Mouse (Mus musculus) cerebellum, adult 18-20 months (tissue): ENCODE data around the gene Zfp618.

ENCODE experiments used
- DNase-seq, 2 experiments: peaks; one replicate each; pipeline ENCODE4 v3.0.0; 2021

Gene Zfp618

DNA sequence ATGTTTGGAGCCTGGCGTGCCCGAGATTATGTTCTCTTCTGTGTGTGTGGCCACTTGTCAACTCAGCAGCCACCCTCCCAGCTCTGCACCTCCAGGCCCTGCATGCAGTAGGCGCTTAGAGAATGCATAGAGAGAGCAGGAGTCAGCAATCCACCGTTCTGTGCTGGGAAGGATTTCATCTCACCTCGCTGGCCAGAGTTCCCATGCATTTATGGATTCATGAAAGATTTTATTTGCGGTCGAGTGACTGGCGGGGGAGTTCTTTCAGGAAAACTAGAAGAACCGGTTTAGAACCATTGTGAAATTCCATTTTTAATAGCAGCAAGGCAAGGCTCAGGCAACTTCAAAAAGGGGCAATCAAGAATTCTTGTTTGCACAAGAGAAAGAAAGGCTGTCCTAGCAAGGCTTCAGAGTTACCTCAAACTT is 67.2 kb downstream of the Zfp618 start:
- DNase-seq: no peak

- DNase-seq: no peak
Observed at GRCm38 (mm10) chr4:63033724-63034123, 68.4 kb downstream of the Zfp618 start.

DNA sequence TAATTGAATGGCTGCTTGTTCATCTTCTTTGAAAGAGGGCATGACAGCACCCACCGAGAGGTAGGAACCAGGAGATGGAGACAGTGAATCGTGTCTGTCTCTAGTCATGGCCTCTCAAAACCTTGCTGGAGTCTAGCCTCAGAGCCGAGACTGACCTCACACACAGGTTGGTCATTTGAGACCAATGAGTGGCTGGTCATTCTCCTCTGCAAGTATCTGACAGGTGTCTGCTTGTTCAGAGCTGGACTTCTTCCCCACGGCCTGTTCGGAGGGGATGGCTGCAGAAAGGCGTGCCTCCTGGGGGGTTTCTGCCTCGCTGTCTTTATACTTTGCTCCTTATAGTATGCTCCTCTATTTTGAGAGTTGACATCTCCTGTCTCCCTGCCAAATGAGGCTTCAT is 70.6 kb downstream of the Zfp618 start:
- no peak for DNase-seq

DNA sequence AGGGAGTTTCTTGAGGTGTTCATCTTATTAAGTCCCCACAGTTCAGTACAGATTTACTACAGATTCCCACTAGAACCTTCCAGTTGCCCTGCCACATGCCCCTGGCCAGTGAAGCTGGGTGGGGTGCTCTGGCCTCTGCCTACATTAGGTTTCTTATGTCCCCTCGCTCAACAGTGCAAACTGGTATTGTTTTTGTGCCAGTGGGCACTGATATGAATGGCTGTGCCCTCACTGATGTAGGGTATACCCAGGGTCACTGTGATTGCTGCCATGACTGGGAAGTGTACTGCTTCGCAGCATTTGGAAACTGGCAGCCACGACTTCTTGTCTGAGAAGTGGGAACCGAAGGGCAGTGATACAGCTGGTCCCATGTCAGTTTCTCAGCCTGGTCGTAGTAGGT is 71.4 kb downstream of the Zfp618 start:
- no peak for DNase-seq

GRCm38 (mm10) chr4:63037555-63037954 is 72.2 kb downstream of the Zfp618 start:
- no peak for DNase-seq

DNA sequence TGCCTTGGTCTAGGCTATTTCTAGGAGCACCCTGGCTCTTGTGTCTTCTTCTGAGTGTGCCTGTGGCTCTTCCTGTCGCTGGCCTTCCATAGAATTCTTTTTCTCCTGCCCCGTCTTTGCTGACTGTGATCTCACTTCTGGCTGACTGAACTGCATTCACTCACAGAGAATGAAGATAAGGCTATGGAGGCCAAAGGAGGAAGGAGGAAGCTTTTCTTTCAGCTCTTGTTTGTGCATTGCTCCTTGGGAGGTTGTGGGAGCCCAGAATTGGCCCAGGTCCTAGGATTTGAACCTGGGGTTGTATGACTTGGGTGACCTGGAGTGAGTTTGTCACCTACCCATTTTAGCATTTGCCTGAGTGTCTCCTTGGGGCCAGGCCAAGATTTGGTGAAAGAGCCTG is 72.9 kb downstream of the Zfp618 start:
- no peak for DNase-seq

GRCm38 (mm10) chr4:63038937-63039336 is 73.6 kb downstream of the Zfp618 start:
- DNase-seq: no peak

- DNase-seq: no peak
Observed at GRCm38 (mm10) chr4:63048606-63049005, 83.2 kb downstream of the Zfp618 start.

DNA sequence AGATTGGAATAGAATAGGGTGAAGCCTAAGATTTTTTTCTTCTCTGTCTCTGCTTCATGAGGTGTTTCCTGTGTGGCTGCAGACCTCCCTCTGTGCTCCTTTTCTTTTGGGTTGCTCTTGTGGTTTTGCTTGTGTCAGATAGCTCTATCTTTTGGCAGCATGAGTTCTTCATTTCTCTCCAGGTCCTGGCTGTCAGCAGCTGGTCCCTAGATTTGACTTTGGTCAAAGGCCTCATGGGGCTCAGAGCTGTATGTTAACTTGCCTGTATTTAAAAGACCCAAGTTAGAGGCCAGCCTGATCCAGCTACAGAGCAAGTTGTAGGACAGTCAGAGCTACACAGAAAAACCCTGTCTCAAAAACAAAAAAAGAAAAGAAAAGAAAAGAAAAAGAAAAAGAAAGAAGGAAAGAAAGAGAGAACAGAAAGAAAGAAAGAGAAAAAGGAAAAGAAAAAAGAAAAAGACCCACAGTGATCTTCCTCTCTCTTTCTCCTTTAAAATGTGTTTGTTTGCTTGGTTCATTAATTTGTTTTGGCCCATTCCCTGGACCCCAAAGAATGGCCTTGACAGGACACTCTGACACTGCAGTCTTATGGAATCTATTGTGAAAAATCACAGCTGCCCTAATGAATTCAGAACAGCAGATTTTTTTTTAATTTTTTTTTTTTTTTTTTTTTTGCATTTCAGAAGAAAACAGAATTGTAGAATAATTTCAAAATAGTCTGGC is 84.4 kb downstream of the Zfp618 start:
- DNase-seq: no peak

- DNase-seq: no peak
Observed at GRCm38 (mm10) chr4:63050319-63050676, 84.9 kb downstream of the Zfp618 start.

GRCm38 (mm10) chr4:63050949-63051348 is 85.6 kb downstream of the Zfp618 start:
- no peak for DNase-seq

GRCm38 (mm10) chr4:63051940-63052661 is 86.7 kb downstream of the Zfp618 start:
- DNase-seq: no peak

DNA sequence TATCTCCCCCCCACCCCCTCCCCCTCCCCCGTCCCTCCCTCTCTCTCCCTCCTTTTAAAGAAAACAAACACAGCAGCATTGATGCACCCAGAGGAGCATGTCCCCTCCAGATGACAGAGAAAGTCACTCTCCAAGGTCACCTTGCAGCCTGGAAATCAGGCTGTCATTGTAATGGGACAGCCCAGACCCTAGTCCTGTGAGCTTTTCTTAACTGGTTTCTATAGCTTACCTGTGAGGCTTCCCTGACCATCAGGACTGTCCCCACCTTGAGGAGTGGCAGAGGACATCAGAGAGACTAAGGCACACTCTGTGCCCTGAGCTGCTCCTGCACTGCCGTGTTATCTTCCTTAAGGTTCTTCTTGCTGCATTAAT is 87.3 kb downstream of the Zfp618 start:
- DNase-seq: no peak

- no peak for DNase-seq
Observed at GRCm38 (mm10) chr4:63055216-63055745, 89.9 kb downstream of the Zfp618 start.

- no peak for DNase-seq
Observed at GRCm38 (mm10) chr4:63056641-63057415, 91.5 kb downstream of the Zfp618 start.

- DNase-seq: no peak
Observed at GRCm38 (mm10) chr4:63057581-63057980, 92.2 kb downstream of the Zfp618 start.

GRCm38 (mm10) chr4:63058686-63059085 is 93.3 kb downstream of the Zfp618 start:
- DNase-seq: no peak

DNA sequence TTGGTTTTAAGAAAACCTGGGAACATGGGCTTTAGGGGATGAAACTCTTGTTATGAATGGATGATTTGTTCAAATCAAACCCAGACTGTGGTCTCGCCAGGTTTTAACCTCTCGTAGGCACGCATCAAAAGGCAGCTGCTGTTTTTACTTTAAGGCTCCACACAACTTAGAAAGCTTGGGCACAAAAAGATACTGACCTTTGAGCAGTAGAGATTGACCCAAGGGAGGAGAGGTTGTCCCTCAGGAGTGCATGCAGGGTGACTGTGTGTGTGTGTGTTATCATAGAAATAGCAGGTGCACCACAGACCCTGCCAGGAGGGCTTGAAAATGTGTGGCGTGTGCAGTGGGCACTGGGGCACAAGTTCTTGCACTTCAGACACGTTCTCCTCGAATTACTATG is 95.0 kb downstream of the Zfp618 start:
- DNase-seq: no peak

DNA sequence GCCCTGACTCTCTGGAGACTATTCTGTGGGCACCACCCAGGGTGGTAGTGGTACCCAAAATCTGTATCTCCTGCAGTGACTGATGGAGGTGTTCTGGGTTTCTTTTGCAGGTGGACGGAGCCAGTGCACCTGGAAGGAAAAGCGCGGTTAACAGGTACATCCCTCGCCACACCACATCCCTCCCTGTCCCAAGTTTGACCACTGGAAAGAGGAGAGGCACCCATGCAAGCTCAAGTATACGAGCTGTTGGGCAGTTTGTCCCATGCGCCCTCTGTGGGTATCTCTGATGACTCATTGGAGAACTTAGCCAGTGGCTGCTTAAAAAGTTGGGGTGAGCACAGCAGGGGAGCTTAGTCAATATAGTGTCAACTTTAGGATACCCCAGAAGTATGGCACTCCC is 96.0 kb downstream of the Zfp618 start:
- no peak for DNase-seq

- no peak for DNase-seq
Observed at GRCm38 (mm10) chr4:63063360-63063759, 98.0 kb downstream of the Zfp618 start.

DNA sequence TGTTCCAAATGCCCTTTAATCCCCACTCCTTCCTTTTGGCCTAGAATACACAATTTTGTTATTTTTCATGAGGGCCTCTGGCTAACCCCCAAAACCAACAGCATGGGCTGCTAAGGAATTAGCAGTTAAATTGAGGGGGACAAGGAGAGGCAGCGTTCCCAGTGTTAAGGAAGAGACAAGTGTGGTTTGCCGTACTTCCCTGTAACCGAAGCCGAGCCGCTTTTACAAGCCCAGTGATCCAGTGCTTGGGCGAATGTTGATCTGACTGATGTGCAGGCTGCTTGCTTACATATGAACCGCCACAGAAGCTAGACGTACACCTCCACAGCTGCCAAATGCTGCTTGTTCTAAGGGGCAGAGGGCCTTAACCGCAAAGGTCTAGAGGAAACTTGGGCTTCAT is 99.5 kb downstream of the Zfp618 start:
- no peak for DNase-seq

DNA sequence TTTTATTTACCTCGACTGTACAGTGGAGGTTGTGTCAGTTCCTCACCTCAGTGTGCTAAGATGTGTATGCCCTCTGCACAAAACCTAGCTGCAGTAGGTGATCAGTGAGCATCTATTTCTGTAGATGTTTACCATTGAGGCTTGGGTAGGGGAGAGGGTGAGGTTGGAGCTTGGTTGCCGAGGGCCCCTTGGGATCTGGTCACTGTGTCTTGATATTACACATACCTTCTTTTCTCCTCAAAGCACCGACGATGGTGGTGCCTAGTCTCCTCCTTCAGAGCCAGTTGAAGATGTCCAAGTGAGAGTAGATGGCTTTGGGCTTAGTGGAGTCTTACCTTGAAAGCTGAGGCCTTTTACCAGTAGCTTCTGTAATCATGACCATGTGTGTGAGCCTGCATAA is 101.4 kb downstream of the Zfp618 start:
- DNase-seq: no peak

- DNase-seq: no peak
Observed at GRCm38 (mm10) chr4:63067822-63068221, 102.4 kb downstream of the Zfp618 start.
